Mouse (Mus musculus) CH12.LX (cell line): Measurements from ENCODE around the gene Dctn1.

Experiments
- CTCF ChIP-seq, 2 experiments: IDR thresholded peaks in 1 of 2; conservative IDR thresholded peaks in 1 of 2; 2 replicates each; pipeline ENCODE4 v1.5.1; 2011 to 2012; ENCODE audit warnings: low read depth in 2 of 2, low read length in 2 of 2, improper control_type of control experiment in 1 of 2, inconsistent platforms in 1 of 2, mild to moderate bottlenecking in 1 of 2, moderate library complexity in 1 of 2
- JUND ChIP-seq: conservative IDR thresholded peaks from 2 replicates; pipeline ENCODE4 v1.6.1; 2011; ENCODE audit warnings: low read depth, low read length, improper control_type of control experiment
- KAT2A ChIP-seq: IDR thresholded peaks from 2 replicates; pipeline ENCODE4 v1.6.1; 2012; ENCODE audit warnings: low read length, improper control_type of control experiment, inconsistent platforms; ENCODE audit not compliant: insufficient replicate concordance
- NELFE ChIP-seq: IDR thresholded peaks from 2 replicates; pipeline ENCODE4 v1.6.1; 2011; ENCODE audit warnings: low read depth, low read length, improper control_type of control experiment
- NRF1 ChIP-seq: IDR thresholded peaks from 2 replicates; pipeline ENCODE4 v1.6.1; 2014; ENCODE audit warnings: low read depth, mild to moderate bottlenecking, inconsistent platforms, low read length, improper control_type of control experiment, moderate library complexity
- POLR2A ChIP-seq: IDR thresholded peaks from 2 replicates; pipeline ENCODE4 v1.6.1; 2011; ENCODE audit warnings: low read depth, mild to moderate bottlenecking, improper control_type of control experiment, low read length
- POLR2AphosphoS2 ChIP-seq: IDR thresholded peaks from 2 replicates; pipeline ENCODE4 v1.6.1; 2011; ENCODE audit warnings: low read depth, low read length, improper control_type of control experiment
- TCF12 ChIP-seq: IDR thresholded peaks from 2 replicates; pipeline ENCODE4 v1.6.1; 2014; ENCODE audit warnings: low read depth, mild to moderate bottlenecking, inconsistent platforms, low read length, improper control_type of control experiment
- ZC3H11A ChIP-seq: IDR thresholded peaks from 2 replicates; pipeline ENCODE4 v1.6.1; 2012; ENCODE audit warnings: low read depth, mild to moderate bottlenecking, inconsistent platforms, low read length, improper control_type of control experiment

- TF ChIP-seq NRF1 (no peak), POLR2AphosphoS2 (no peak), ZC3H11A (no peak), KAT2A (no peak), POLR2A (no peak), CTCF (conservative IDR thresholded peaks at IDR 0.05 in 1 of 2, IDR thresholded peaks at IDR 0.05 in 1 of 2; ENCODE audit: low read depth in 2 of 2, low read length in 2 of 2) (no peak), TCF12 (no peak), JUND (no peak), NELFE (no peak)
These were observed 71.4 kb downstream of the Dctn1 start for GRCm38 (mm10) chr6:83237123-83237522.
